Mouse (Mus musculus): ENCODE data around the gene Pomt1.

Gene Pomt1

DNA sequence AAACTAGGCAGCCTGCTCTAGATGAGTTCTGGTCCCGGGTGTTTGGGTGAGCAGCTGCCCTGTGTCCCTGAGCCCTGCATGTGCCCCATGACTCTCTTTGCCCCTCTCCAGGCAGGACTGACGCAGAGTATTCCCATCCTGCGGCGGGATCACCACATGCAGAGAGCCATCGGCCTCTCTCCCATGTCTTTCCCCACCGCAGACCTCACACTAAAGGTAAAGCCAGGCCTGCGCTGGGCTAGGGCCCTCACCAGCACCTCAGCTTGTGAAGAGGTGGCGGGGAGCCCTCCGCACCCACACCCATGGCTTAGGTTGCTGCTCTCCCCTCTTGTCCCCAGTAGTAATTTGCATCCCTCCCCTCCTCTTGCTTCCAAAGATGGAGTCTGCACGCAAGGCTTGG is 15.4 kb upstream of the Pomt1 start:
- in situ Hi-C loops (cut with MboI, MseI) = no loop called here

GRCm38 (mm10) chr2:32221577-32221976 is 14.8 kb upstream of the Pomt1 start:
- in situ Hi-C loops (cut with MboI, MseI) = no loop called here

- in situ Hi-C loops (cut with MboI, MseI) = no loop called here
These were observed 14.3 kb upstream of the Pomt1 start for GRCm38 (mm10) chr2:32222057-32222456.

GRCm38 (mm10) chr2:32235433-32235832 is 957 bp upstream of the Pomt1 start:
- in situ Hi-C loops (cut with MboI, MseI) = no loop called here

- in situ Hi-C loops (cut with MboI, MseI) = no loop called here
These were observed 534 bp downstream of the Pomt1 start for GRCm38 (mm10) chr2:32236760-32237487.

GRCm38 (mm10) chr2:32237571-32237970 is 1.2 kb downstream of the Pomt1 start:
- in situ Hi-C loops (cut with MboI, MseI) = no loop called here

DNA sequence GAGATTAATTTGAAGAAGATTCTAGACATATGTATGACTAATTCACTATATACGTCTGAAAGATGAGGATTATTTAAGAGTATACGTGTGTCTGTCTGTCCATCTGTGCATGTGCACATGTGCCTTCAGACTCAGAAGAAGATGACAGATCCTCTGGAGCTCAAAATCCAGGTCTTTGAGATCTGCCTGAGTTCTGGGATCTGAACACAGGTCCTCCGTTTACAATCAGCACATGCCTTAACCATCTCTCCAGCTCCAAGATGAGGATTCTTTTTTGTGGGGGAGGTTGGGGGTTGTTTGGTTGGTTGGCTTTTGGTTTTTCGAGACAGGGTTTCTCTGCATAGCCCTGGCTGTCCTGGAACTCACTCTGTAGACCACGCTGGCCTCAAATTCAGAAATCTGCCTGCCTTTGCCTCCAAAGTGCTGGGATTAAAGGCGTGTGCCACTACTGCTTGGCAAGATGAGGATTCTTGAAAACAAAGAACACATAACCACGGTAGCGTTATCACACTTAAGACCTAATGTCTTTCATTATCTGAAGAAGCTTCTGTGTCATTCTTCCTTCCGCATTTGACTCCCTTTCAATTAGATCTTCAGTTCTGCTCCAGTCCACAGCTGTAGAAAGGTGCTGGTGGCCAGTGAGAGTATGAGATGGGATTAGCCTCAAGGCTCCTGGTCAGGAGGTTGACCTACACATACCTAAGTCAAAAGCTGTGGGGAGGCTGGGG is 2.5 kb downstream of the Pomt1 start:
- in situ Hi-C loops (cut with MboI, MseI) = no loop called here

DNA sequence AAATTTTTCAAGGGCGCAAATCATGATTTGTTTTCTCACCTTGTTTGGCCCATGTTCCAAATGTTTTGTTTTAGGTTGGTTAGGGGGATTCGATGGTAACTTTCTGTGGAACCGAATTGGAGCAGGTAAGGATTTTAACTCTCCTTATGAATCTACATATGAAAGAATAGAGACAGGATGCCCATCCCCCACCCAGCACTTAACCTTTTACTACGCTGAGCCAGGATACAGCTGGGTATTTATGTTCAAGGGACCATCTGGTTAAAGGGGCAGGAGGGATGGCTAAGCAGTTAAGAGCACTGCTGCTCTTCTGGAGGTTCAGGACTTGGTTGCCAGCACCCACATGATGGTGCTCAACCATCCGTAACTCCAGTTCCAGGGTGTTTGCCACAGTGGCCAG is 4.2 kb downstream of the Pomt1 start:
- in situ Hi-C loops (cut with MboI, MseI) = no loop called here

GRCm38 (mm10) chr2:32242986-32243385 is 6.6 kb downstream of the Pomt1 start:
- in situ Hi-C loops (cut with MboI, MseI) = no loop called here

- in situ Hi-C loops (cut with MboI, MseI) = no loop called here
These were observed 10.4 kb downstream of the Pomt1 start for GRCm38 (mm10) chr2:32246741-32247140.

GRCm38 (mm10) chr2:32248377-32249361 is 12.3 kb downstream of the Pomt1 start:
- in situ Hi-C loops (cut with MboI, MseI) = no loop called here

DNA sequence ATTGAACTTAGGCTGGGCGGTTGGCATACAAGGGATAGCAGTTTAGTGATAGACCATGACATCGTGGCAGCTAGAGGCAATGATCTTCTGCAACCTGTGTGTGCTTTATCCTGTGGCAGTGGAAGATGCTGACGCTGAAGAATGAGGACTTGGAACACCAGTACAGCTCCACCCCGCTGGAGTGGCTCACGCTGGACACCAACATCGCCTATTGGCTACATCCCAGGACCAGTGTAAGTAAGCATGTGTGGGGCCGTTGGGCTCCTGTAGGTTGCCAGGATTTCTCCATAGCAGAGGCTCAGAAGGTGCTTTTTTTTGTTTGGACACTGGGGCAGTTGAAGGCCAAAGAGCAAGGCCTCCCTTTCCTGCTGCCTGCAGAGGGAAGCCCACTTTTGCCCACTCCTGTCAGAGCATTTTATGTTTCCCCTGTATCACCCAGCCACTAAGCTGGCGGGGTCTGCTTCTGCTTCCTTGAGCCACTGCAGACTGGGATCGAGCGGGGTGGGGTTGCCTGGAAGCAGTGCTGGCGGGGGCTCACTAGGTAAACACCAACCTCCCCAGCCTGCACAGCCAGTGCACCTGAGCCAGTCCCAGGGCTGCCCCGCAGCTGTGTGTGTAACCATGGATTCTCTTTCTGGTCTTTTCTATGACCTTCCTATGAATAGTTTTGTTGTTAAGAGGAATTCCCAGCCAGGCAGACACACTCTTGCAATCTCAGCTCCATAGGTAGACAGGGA is 15.6 kb downstream of the Pomt1 start:
- in situ Hi-C loops (cut with MboI, MseI) = no loop called here

DNA sequence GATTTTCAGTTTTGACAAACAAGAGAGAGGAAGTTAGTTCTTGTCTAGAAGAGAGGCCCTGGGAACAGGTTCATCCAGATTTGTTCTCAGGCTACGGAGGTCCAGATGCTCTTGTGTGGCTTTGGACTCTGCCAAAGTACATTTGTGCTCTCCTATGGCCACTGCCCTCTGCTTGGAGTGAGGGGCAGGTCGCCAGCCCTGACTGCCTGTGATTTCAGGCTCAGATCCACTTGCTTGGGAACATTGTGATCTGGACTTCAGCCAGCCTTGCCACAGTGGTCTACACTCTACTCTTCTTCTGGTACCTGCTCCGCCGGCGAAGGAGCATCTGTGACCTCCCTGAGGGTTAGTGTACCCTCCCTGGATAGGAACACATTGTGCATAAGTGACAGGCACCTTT is 16.3 kb downstream of the Pomt1 start:
- in situ Hi-C loops (cut with MboI, MseI) = no loop called here

GRCm38 (mm10) chr2:32253352-32253751 is 17.0 kb downstream of the Pomt1 start:
- in situ Hi-C loops (cut with MboI, MseI) = no loop called here

DNA sequence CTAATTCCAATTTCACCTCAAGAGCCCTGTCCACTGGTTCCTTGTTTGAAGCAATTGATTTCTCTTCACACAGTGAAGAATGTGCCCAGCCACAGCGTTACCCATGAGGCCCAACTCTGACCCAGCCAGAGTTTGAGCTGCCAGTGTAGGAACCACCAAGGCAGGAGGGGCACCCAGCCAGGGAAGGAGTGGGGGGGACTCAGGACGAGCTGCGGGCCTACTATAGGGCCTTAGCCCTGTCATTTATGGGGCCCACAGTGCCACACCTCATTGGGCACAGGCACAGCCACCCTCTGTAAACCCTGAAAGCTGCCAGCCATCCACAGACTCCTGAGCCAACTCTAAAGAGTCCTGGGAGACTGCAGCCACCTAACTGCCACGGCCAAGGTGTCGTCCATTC is 18.2 kb downstream of the Pomt1 start:
- in situ Hi-C loops (cut with MboI, MseI) = no loop called here

- in situ Hi-C loops (cut with MboI, MseI) = no loop called here
These were observed 19.9 kb downstream of the Pomt1 start for GRCm38 (mm10) chr2:32256273-32256672.

DNA sequence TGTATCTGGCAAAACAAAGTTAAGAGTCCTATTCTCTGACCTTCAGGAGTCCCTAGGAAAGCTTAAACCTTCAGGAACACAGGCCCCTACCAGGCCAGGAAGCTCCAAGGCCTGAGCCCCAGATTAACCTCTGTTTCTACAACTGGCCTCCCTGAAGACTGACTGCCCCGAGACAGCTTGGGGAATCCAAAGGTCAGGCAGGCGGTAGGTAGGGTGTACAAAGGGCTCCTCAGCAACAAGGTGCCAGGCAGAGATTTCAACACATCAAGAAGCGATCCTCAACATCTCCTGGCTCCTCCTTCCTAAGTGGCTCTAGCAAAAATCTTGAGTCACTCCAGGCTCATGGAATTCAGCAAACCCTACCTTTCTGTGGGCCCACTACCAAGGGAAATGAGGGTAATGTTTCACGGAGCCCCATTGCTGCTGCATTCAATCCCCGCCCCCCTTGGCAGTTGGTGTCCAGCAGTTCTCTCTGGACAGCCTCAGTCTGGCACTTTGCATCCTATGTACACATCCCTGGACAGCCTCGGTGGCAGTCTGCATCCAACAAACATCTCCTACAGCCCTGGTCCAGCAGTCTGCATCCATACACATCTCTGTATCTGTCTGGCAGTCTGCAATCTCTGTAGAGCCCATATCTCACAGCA is 22.6 kb downstream of the Pomt1 start:
- in situ Hi-C loops (cut with MboI, MseI) = no loop called here

- in situ Hi-C loops (cut with MboI, MseI) = no loop called here
These were observed 23.4 kb downstream of the Pomt1 start, which contains the start of gene Uck1 for GRCm38 (mm10) chr2:32259657-32260417. Gene Uck1 (minus strand): TSS chr2:32260159.

DNA sequence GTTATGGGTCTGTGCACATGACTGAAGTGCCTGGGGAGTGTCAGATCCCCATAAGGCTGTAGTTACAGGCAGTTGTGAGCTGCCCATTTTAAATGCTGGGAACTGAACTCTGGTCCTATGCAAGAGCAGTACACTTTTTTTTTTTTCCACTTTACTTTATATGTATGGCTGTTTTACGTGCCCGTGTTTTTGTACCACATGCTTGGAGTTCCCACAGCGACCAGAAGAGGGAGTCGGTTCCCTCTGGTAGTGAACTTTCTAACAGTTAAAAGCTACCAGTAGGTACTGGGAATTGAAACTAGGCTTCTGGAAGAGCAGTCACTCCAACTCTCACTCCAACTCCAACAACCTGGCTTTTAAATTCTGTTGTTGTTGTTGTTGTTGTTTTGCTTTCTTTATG is 24.2 kb downstream of the Pomt1 start:
- in situ Hi-C loops (cut with MboI, MseI) = no loop called here

- in situ Hi-C loops (cut with MboI, MseI) = no loop called here
These were observed 39.4 kb downstream of the Pomt1 start for GRCm38 (mm10) chr2:32275823-32276222.

Measured in T-helper 17 cell (primary cell).